Mouse (Mus musculus): ENCODE results near the gene Pacs1.

DNA sequence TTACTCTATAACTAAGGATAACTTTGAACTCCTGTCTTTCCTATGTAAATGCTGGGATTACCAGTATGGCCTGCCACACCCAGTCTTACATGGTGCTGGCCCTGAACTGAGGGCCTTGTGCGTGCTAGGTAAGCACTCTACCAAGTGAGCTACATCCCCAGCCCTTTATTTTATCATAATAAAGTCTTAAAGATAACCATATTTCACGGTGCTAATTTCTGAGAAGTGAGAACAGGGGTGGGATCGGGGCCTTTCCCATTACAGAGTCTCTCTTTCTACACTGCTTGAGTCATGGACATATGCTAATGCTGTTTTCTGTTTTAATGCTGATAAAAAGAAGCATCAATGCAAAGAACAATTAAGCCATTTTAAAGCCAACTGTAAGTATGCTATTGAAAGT lies 4.0 kb downstream of the Pacs1 start:
- no peak for TF ChIP-seq POLR2A (IDR thresholded peaks at IDR 0.05; ENCODE audit: extremely low read depth, insufficient read depth, low read length)
- TF ChIP-seq CTCF (IDR thresholded peaks at IDR 0.05; ENCODE audit: low read depth, low read length) = no peak

Data from liver, adult 2 months (tissue).